Mouse (Mus musculus) forebrain, embryonic 12.5 days (tissue): ENCODE data around the gene Got1. TPM values are rescaled to one million over a fixed set of nuclear protein-coding genes. Genes with fewer than 3 reads are reported as not detected.

Experiments used
- ATAC-seq: fragments of 200-750 bp; cut with Nextera tagmentation; 2 replicates; pipeline ENCODE4 v1.8.0; 2017; ENCODE audit warnings: moderate TSS enrichment; ENCODE audit not compliant: low FRiP score
- H3K27ac ChIP-seq: fragments of 300-500 bp; sonication (generic); 2 replicates; pipeline ENCODE4 v1.5.1; 2016; ENCODE audit warnings: mild to moderate bottlenecking
- H3K27me3 ChIP-seq: fragments of 300-500 bp; sonication (generic); 2 replicates; pipeline ENCODE4 v1.6.1; 2016; ENCODE audit warnings: mild to moderate bottlenecking
- H3K36me3 ChIP-seq: fragments of 300-500 bp; sonication (generic); replicated peaks from 2 replicates; pipeline ENCODE4 v1.6.1; 2016; ENCODE audit warnings: mild to moderate bottlenecking
- H3K4me1 ChIP-seq: fragments of 300-500 bp; sonication (generic); 2 replicates; pipeline ENCODE4 v1.6.1; 2016
- H3K4me2 ChIP-seq: fragments of 300-500 bp; sonication (generic); 2 replicates; pipeline ENCODE4 v1.6.1; 2016; ENCODE audit warnings: mild to moderate bottlenecking, moderate library complexity
- H3K4me3 ChIP-seq: fragments of 300-500 bp; sonication (generic); replicated peaks from 2 replicates; pipeline ENCODE4 v1.5.1; 2016; ENCODE audit warnings: mild to moderate bottlenecking
- H3K9ac ChIP-seq: fragments of 300-500 bp; sonication (generic); 2 replicates; pipeline ENCODE4 v1.6.1; 2016; ENCODE audit warnings: mild to moderate bottlenecking
- H3K9me3 ChIP-seq: fragments of 300-500 bp; sonication (generic); 2 replicates; pipeline ENCODE4 v1.6.1; 2016
- WGBS: fragments of 180-500 bp; shearing (Covaris S2); methylation state at CpG from one replicate; pipeline ENCODE4 v1.1.7; 2016; 5-methylcytosine and 5-hydroxymethylcytosine counted together
- polyA plus RNA-seq: library from polyadenylated mRNA; unstranded; fragments of >200 nt; fragmentation: Nextera tagmentation; extraction: Ambion mirVana; gene quantifications from 2 replicates; pipeline ENCODE4 v1.2.1, GENCODE M21; 2016

Gene Got1
- polyA plus RNA-seq, 1 experiment from 2014 or later = 57.6 TPM

GRCm38 (mm10) chr19:43472781-43473180, 51.6 kb downstream of the Got1 start:
- H3K4me1 ChIP-seq = 0 out of 2 replicates have a peak, but pooled peaks cover 5% of the 10 kb centered on the region
- WGBS = 91% methylated on average over 7 of the region's 7 CpGs
- no peak overlapping the region for H3K9ac ChIP-seq
- no peak for ATAC-seq
- H3K27me3 ChIP-seq = no peaks in the 10 kb centered on the region
- no peak overlapping the region for H3K4me2 ChIP-seq
- H3K4me3 ChIP-seq = no peak overlapping the region
- H3K36me3 ChIP-seq = no peaks in the 10 kb centered on the region
- no peak overlapping the region for H3K27ac ChIP-seq
- no peaks in the 10 kb centered on the region for H3K9me3 ChIP-seq

- H3K9ac ChIP-seq = no peak overlapping the region
- H3K27ac ChIP-seq = no peak overlapping the region
- H3K4me2 ChIP-seq = no peak overlapping the region
- no peak overlapping the region for H3K4me3 ChIP-seq
- no peak for ATAC-seq
- H3K36me3 ChIP-seq = no peaks in the 10 kb centered on the region
- WGBS = 57% methylated on average over 8 of the region's 8 CpGs
- no peaks in the 10 kb centered on the region for H3K9me3 ChIP-seq
- no peaks in the 10 kb centered on the region for H3K27me3 ChIP-seq
- H3K4me1 ChIP-seq = 0 out of 2 replicates have a peak, but pooled peaks cover 5% of the 10 kb centered on the region
Observed at GRCm38 (mm10) chr19:43472331-43472730, 52.1 kb downstream of the Got1 start.

GRCm38 (mm10) chr19:43469333-43469732, 55.1 kb downstream of the Got1 start:
- Histone ChIP-seq H3K36me3 (no peaks in the 10 kb centered on the region), H3K4me3 (no peak overlapping the region), H3K4me2 (no peak overlapping the region), H3K4me1 (0 out of 2 replicates have a peak, but pooled peaks cover 5% of the 10 kb centered on the region), H3K9me3 (no peaks in the 10 kb centered on the region), H3K9ac (no peak overlapping the region), H3K27me3 (no peaks in the 10 kb centered on the region), H3K27ac (no peak overlapping the region)
- WGBS = 60% methylated on average over 7 of the region's 7 CpGs
- no peak for ATAC-seq

GRCm38 (mm10) chr19:43467927-43468685, 56.3 kb downstream of the Got1 start:
- Histone ChIP-seq H3K4me1 (0 out of 2 replicates have a peak, but pooled peaks cover 5% of the 10 kb centered on the region), H3K4me3 (no peak overlapping the region), H3K9ac (no peak overlapping the region), H3K4me2 (no peak overlapping the region), H3K9me3 (no peaks in the 10 kb centered on the region), H3K27ac (no peak overlapping the region), H3K27me3 (no peaks in the 10 kb centered on the region), H3K36me3 (no peaks in the 10 kb centered on the region)
- WGBS = 86% methylated on average over 12 of the region's 12 CpGs
- ATAC-seq = no peak

GRCm38 (mm10) chr19:43465601-43466255, 58.7 kb downstream of the Got1 start:
- H3K9me3 ChIP-seq = no peaks in the 10 kb centered on the region
- no peak overlapping the region for H3K4me3 ChIP-seq
- no peak overlapping the region for H3K9ac ChIP-seq
- H3K4me2 ChIP-seq = no peak overlapping the region
- ATAC-seq = no peak
- no peak overlapping the region for H3K27ac ChIP-seq
- 92% methylated on average over 14 of the region's 14 CpGs for WGBS
- H3K27me3 ChIP-seq = no peaks in the 10 kb centered on the region
- H3K36me3 ChIP-seq = no peaks in the 10 kb centered on the region
- H3K4me1 ChIP-seq = 0 out of 2 replicates have a peak, but pooled peaks cover 5% of the 10 kb centered on the region

GRCm38 (mm10) chr19:43465076-43465475, 59.3 kb downstream of the Got1 start:
- WGBS = 91% methylated on average over 11 of the region's 11 CpGs
- ATAC-seq = no peak
- Histone ChIP-seq H3K4me1 (0 out of 2 replicates have a peak, but pooled peaks cover 5% of the 10 kb centered on the region), H3K4me3 (no peak overlapping the region), H3K27me3 (no peaks in the 10 kb centered on the region), H3K9me3 (no peaks in the 10 kb centered on the region), H3K9ac (no peak overlapping the region), H3K27ac (no peak overlapping the region), H3K4me2 (no peak overlapping the region), H3K36me3 (no peaks in the 10 kb centered on the region)

- H3K27ac ChIP-seq = no peak overlapping the region
- no peaks in the 10 kb centered on the region for H3K36me3 ChIP-seq
- H3K4me1 ChIP-seq = 0 out of 2 replicates have a peak, but pooled peaks cover 2% of the 10 kb centered on the region
- no peak overlapping the region for H3K9ac ChIP-seq
- 81% methylated on average over 3 of the region's 3 CpGs for WGBS
- no peak for ATAC-seq
- H3K9me3 ChIP-seq = no peaks in the 10 kb centered on the region
- H3K4me2 ChIP-seq = no peak overlapping the region
- H3K27me3 ChIP-seq = no peaks in the 10 kb centered on the region
- H3K4me3 ChIP-seq = no peak overlapping the region
Observed at GRCm38 (mm10) chr19:43464294-43464687, 60.1 kb downstream of the Got1 start.

- Histone ChIP-seq H3K9me3 (no peaks in the 10 kb centered on the region), H3K4me1 (no peaks in the 10 kb centered on the region), H3K9ac (no peak overlapping the region), H3K36me3 (no peaks in the 10 kb centered on the region), H3K4me3 (no peak overlapping the region), H3K27me3 (no peaks in the 10 kb centered on the region), H3K4me2 (no peak overlapping the region), H3K27ac (no peak overlapping the region)
- 88% methylated on average over 7 of the region's 7 CpGs for WGBS
- no peak for ATAC-seq
Observed at GRCm38 (mm10) chr19:43463546-43464293, 60.7 kb downstream of the Got1 start.

- no peaks in the 10 kb centered on the region for H3K4me1 ChIP-seq
- no peak for ATAC-seq
- no peaks in the 10 kb centered on the region for H3K36me3 ChIP-seq
- H3K4me3 ChIP-seq = no peak overlapping the region
- no peaks in the 10 kb centered on the region for H3K9me3 ChIP-seq
- 91% methylated on average over 3 of the region's 3 CpGs for WGBS
- no peaks in the 10 kb centered on the region for H3K27me3 ChIP-seq
- no peak overlapping the region for H3K4me2 ChIP-seq
- H3K9ac ChIP-seq = no peak overlapping the region
- H3K27ac ChIP-seq = no peak overlapping the region
Observed at GRCm38 (mm10) chr19:43462141-43462540, 62.3 kb downstream of the Got1 start.

- Histone ChIP-seq H3K4me3 (no peak overlapping the region), H3K4me2 (no peak overlapping the region), H3K9me3 (no peaks in the 10 kb centered on the region), H3K9ac (no peak overlapping the region), H3K27me3 (no peaks in the 10 kb centered on the region), H3K36me3 (no peaks in the 10 kb centered on the region), H3K4me1 (no peaks in the 10 kb centered on the region), H3K27ac (no peak overlapping the region)
- 86% methylated on average over 12 of the region's 12 CpGs for WGBS
- no peak for ATAC-seq
Observed at GRCm38 (mm10) chr19:43460481-43460880, 63.9 kb downstream of the Got1 start.

- H3K9ac ChIP-seq = no peak overlapping the region
- ATAC-seq = no peak
- H3K27ac ChIP-seq = no peak overlapping the region
- H3K4me2 ChIP-seq = no peak overlapping the region
- no peaks in the 10 kb centered on the region for H3K36me3 ChIP-seq
- no peaks in the 10 kb centered on the region for H3K4me1 ChIP-seq
- no peaks in the 10 kb centered on the region for H3K9me3 ChIP-seq
- WGBS = 71% methylated on average over 4 of the region's 4 CpGs
- H3K27me3 ChIP-seq = no peaks in the 10 kb centered on the region
- H3K4me3 ChIP-seq = no peak overlapping the region
Observed at GRCm38 (mm10) chr19:43459948-43460347, 64.5 kb downstream of the Got1 start.

- no peak overlapping the region for H3K4me2 ChIP-seq
- ATAC-seq = no peak
- H3K9ac ChIP-seq = no peak overlapping the region
- no peaks in the 10 kb centered on the region for H3K4me1 ChIP-seq
- no peak overlapping the region for H3K27ac ChIP-seq
- no peak overlapping the region for H3K4me3 ChIP-seq
- no peaks in the 10 kb centered on the region for H3K27me3 ChIP-seq
- 94% methylated on average over 4 of the region's 4 CpGs for WGBS
- H3K36me3 ChIP-seq = no peaks in the 10 kb centered on the region
- no peaks in the 10 kb centered on the region for H3K9me3 ChIP-seq
Observed at GRCm38 (mm10) chr19:43453025-43453424, 71.4 kb downstream of the Got1 start.
